Mouse (Mus musculus) adrenal gland (tissue): Measurements from ENCODE around the gene Manba.

ENCODE experiments used
- intact Hi-C: fragments of 180-260 bp; cut with DNase I; formaldehyde crosslinking; loops from one replicate; pipeline ENCODE4 v1.15.1; 2025

Gene Manba

GRCm38 (mm10) chr3:135579179-135579578 lies 93.8 kb downstream of the Manba start:
- intact Hi-C loops = no loop called here

DNA sequence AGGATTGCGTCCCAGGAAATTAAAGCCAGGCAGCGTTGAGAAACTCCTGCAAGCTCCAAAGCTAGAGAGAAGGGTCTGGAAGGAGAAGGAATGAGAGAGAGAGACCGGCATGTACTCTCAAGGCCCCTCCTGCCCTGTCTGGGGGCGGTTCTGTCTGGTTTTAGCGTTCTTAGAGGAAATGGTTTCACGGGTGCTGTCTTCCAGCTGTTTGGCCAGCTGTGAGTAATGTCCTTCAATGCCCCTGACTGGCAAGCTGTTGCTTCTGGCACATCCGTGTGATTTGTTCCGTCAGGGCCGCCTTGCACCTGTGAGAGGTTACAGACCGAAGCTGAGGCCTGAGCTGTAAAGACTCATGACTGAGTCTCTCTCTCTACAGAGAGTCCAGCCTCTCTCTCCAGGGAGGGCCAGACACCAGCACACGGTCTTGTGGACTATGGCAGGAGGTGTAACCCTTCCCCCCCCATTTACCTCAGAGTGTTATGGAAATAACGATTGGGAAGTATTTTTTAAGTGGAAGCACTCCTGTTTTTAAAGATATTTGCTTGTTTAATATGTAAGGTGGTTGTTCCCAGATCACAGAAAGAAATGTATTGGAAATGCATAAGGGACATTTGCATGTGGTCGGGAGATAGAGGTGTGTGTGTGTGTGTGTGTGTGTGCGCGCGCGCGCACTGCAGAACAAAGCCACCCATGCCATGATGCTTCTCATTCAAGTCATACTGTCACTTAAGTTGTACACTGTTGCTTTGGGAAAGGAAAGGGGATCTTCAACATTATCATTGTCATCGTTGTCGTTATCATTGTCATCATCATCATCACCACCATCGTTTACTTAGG lies 95.2 kb downstream of the Manba start:
- intact Hi-C loops = no loop called here

DNA sequence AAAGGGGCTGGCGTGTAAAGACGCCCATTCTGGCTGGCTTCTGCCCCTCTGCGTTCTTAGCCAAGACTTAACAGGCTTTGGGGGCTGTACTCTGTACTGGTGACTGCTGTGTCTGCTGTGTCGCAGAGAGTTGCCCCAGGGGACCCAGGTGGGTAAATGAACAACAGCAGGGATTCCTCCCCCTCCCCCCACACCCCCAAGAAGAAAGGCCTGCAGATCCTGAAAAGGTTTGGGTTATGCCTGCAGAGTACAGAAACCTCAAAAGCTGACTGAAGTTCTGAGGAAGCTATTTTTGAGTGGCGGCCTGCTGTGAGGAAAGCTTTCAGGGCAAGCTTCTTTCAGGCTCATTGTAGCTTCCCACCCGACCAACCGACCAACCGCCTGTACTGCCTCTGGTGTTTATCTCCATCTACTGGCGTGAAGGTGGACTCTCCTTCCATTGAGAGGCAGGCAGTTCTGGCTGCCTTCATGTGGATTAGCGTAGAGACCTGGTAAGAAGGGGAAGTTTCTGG lies 96.3 kb downstream of the Manba start:
- intact Hi-C loops = no loop called here

DNA sequence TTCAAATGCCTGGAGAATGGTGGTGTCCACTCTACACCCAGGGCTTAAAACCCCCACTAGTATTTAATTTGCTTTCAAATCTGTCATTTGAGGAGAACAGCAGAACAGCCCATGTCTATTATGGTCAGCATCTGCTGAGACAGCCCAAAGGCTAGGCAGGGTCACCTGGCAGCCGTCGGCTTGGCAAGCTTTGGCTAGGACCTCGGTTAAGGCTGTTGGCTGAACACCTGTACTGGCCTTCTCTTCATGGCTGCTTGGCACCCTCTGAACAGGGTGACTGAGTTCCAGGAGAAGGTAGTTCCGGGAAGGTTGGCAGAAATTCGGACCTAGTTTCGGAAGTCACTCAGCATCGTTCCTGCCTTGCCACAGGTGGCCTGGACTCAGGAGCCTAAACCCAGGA lies 96.8 kb downstream of the Manba start:
- intact Hi-C loops = no loop called here

- intact Hi-C loops = no loop called here
These were observed 100.1 kb downstream of the Manba start for GRCm38 (mm10) chr3:135585482-135585881.

DNA sequence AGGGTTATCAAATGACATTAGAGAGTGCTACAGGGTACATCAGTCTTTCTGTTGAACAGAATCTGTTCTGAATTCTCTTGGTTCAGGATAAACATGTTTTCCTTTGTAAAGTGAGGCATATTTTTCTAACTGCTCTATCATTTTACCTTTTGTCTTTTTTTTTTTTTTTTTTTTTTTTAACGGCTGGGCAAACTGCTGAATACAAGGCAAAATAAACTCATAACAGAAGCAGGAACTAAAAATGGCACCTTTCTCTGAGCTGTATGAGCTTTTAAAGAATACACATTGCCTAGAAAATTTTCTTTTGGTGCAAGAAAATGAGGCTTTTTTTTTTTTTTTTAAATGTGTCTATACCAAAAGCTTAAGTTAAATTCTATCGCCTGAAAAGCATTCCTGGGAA lies 100.6 kb downstream of the Manba start:
- intact Hi-C loops = no loop called here

GRCm38 (mm10) chr3:135586471-135586880 lies 101.1 kb downstream of the Manba start:
- intact Hi-C loops = no loop called here

- intact Hi-C loops = loop anchor here (5.0 kb wide), 1 partner anchor 33 kb away; no protein-coding TSS in a partner anchor
These were observed 105.1 kb downstream of the Manba start for GRCm38 (mm10) chr3:135590471-135590870.

DNA sequence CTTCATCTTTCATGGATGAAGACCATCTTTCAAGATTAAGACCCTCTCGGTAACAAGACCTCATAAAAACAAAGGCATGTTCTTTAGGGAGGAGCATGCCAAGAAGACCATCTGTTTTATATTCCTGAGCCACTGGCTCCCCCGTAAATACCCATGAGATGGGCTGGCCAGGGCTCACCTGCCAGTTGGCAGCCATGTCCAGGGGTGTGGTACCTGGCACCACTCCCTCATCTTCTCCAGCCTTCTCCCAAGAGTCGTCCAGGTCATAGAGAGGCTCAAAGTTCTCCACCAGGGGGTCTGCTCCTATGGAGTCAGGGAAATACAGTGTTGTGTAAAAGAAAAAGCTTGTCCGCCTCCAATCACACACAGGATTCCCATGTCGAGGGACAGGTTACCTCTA lies 106.0 kb downstream of the Manba start:
- intact Hi-C loops = loop anchor here (5.0 kb wide), 1 partner anchor 34 kb away; no protein-coding TSS in a partner anchor

- intact Hi-C loops = loop anchor here (5.0 kb wide), 1 partner anchor 35 kb away; no protein-coding TSS in a partner anchor
These were observed 106.6 kb downstream of the Manba start for GRCm38 (mm10) chr3:135592011-135592410.

DNA sequence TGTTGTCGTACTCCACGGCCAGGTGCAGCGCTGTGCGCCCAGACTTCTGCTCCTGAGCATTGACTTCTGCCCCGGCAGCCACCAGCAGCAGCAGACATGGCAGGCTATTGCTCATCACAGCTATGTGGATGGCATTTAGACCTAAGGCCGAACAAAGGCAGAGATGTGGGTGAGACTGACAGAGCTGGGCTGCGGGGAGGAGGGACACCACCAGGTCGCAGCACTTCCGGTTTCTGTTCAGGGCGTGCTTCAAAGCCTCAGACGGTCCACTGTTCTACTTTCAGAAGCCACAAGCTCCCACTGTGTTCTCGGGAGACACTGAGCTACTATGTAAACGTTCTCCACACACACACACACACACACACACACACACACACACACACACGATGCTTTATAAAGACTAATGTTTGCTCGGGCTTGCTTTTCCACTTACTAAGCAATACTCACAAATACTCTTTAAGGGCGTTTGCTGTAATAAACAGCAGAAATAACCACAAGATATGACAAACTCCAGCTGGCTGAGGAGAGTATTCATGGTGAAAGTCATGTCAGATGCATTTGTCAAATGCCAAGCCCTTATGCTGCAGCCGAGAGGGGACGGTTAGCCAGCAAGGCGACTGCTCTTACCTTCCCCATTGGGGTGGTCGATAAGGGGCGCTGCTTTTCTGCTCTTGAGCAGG lies 109.0 kb downstream of the Manba start:
- intact Hi-C loops = loop anchor here (5.0 kb wide), 1 partner anchor 37 kb away; no protein-coding TSS in a partner anchor

GRCm38 (mm10) chr3:135597014-135597413 lies 111.6 kb downstream of the Manba start:
- intact Hi-C loops = no loop called here

GRCm38 (mm10) chr3:135598355-135598754 lies 112.9 kb downstream of the Manba start:
- intact Hi-C loops = no loop called here

GRCm38 (mm10) chr3:135602731-135603130 lies 117.3 kb downstream of the Manba start:
- intact Hi-C loops = no loop called here

- intact Hi-C loops = no loop called here
These were observed 119.4 kb downstream of the Manba start for GRCm38 (mm10) chr3:135604626-135605417.

GRCm38 (mm10) chr3:135605474-135605873 lies 120.1 kb downstream of the Manba start:
- intact Hi-C loops = no loop called here

DNA sequence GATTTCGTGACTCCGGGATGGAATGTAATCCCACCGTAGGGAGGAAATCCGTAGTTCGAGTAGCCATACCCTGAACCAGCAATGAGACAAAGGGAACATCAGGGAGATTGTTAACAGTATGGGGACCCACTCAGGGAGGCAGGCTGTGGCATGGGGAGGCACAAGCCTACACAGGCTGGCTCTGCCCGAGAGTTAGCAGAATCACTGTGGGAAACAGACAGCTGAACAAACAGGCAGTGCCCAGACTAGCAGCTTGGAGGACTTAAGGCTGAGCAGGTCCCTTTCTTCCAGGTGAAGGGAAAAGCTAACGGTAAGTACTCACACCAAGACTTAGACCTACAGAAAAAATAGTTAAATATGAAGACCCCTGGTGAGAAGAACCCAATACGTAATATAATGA lies 121.2 kb downstream of the Manba start:
- intact Hi-C loops = no loop called here

DNA sequence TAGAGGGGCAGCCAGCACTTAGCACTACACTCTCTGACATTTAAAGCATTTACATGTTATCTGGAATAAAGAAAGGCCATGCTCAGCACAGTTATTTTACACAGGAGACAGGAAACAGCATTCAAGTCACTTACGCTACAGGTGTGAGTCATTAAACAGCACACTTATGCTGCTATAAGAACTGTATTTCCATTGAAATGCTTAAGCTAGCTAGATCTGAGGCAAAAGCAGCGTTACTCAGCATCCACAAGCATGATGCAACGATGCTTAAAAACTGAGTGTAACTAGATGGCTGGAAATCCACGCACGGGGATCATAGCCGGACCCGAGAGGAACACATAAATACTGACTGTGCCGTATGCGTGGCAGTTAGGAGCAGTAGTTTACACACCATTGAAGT lies 121.6 kb downstream of the Manba start:
- intact Hi-C loops = no loop called here

DNA sequence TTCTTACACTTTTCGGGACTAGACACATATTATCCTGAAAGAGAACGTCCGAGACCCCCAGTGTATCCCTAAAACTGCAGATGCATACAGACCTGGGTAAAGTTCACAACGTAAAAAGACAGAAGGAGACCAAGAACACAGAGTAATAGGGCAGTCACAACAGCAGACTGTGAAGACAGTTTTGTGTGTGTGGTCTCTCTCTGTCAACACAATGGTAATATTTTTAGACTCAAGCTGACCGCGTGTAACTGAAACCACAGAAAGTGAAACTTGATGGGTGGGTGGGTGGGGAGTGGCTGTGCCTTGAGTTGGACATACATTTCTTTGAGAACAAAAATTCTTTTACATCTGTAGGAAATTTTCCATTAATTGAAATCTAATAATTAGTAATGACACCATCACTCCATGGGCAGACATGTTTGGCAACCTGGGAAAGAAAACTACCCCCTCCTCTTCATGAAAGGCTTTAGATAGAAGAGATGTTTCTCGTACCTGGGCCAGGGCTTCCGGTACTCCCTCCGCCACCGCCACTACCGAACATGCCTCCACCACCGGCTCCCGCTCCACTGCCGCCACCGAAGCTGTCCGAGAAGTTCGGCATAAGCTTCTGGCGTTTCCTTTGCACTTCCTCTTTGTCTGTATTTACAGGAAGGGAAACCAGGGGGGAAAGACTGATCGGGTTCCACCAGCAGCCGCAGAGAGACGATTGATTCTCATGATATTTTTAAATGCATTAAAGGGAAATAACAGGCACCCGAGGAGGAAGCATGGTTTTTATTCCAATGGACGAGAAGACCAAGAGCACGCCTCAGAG lies 122.5 kb downstream of the Manba start:
- intact Hi-C loops = no loop called here

GRCm38 (mm10) chr3:135610221-135610620 lies 124.8 kb downstream of the Manba start:
- intact Hi-C loops = no loop called here

- intact Hi-C loops = no loop called here
These were observed 129.0 kb downstream of the Manba start for GRCm38 (mm10) chr3:135614376-135614775.
